Mouse (Mus musculus) testis, adult 2 months (tissue): ENCODE measurements around the gene Rimbp3.

Experiments used
- CTCF ChIP-seq: fragments of 200-500 bp; IDR thresholded peaks from 2 replicates; pipeline ENCODE4 v1.5.1; 2012; ENCODE audit warnings: low read depth, mild to moderate bottlenecking, inconsistent platforms, low read length, moderate library complexity; ENCODE audit not compliant: control insufficient read depth, insufficient read depth, insufficient replicate concordance
- POLR2A ChIP-seq: fragments of 200-500 bp; IDR thresholded peaks from 2 replicates; pipeline ENCODE4 v1.6.1; 2012; ENCODE audit warnings: low read depth, mild to moderate bottlenecking, inconsistent platforms, low read length, moderate library complexity; ENCODE audit not compliant: control insufficient read depth

- TF ChIP-seq CTCF (no peak), POLR2A (no peak)
Observed at GRCm38 (mm10) chr16:17257359-17257821, 49.0 kb downstream of the Rimbp3 start.
